Mouse (Mus musculus): Measurements from ENCODE around the gene Fut7. TPM values are rescaled to one million over a fixed set of nuclear protein-coding genes. Genes with fewer than 3 reads are reported as not detected.

The Fut7 gene
- polyA plus RNA-seq, 1 experiment from 2014 or later, result 0.17 TPM

DNA sequence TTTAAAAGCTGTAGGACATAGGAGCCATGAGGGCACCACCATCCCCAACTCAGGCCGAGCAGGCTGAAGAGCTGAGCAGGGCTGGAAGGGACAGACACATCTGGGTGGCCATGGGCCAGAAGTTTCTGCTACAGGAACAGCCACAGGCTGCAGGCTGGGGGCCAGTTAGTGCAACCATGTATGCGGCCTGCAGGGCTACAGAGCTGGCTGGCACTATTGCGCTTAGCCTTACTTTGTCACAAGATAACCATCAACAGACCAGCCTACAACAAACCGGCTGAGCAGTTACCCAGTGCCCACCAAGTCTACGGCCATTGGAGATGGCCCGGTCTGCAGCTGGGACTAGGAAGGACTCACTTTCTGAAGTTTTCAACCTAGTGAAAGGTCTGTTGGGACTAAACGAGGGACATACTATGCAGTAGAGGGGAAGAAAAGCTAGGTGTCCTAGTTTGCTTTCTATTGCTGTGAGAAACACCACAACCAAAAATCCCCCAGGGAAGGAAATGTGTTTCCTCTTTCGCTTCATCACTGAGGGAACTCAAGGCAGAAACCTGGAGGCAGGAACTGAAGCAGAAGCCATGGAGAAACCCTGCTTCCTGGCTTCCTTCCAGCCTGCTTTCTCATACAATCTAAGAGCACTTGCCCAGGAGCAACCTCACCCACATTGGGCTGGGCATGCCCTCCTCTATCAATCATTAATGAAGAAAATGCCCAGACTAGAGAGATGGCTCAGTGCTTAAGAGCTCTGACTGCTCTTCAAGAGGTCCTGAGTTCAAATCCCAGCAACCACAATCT is 28.0 kb downstream of the Fut7 start:
- no peak overlapping the region for H3K4me3 ChIP-seq
- H3K4me1 ChIP-seq, result no peaks in the 10 kb centered on the region
- no peak overlapping the region for H3K27ac ChIP-seq
- WGBS, result 87% methylated on average over 8 of the region's 8 CpGs
- no peak overlapping the region for H3K9ac ChIP-seq
- ATAC-seq (replicated peaks), result no peak
- no peaks in the 10 kb centered on the region for H3K27me3 ChIP-seq (replicated peaks)
- no peak overlapping the region for H3K4me2 ChIP-seq
- H3K9me3 ChIP-seq, result no peaks in the 10 kb centered on the region
- H3K36me3 ChIP-seq (replicated peaks), result peaks cover 22% of the 10 kb centered on the region

DNA sequence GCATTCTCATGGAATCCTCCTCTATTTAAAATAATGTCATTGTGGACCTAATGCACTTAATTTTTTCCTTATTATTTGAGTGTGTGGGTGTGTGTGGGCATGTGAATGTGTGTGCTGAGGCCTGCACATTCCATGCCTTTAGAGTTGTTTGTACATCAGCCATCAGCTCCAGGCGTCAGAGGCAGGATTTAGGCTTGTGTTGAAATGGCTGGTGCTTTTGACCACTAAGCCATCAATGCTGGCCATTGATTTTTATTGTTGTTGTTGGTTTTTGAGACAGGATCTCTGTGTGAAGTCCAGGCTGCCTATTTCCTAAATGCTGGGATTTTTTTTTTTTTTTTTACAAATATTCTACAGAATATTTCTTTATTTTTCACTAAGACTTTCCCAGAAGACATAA is 29.9 kb downstream of the Fut7 start:
- WGBS, result 35% methylated on average over 1 of the region's 1 CpGs
- no peak overlapping the region for H3K27ac ChIP-seq
- no peak for ATAC-seq (replicated peaks)

DNA sequence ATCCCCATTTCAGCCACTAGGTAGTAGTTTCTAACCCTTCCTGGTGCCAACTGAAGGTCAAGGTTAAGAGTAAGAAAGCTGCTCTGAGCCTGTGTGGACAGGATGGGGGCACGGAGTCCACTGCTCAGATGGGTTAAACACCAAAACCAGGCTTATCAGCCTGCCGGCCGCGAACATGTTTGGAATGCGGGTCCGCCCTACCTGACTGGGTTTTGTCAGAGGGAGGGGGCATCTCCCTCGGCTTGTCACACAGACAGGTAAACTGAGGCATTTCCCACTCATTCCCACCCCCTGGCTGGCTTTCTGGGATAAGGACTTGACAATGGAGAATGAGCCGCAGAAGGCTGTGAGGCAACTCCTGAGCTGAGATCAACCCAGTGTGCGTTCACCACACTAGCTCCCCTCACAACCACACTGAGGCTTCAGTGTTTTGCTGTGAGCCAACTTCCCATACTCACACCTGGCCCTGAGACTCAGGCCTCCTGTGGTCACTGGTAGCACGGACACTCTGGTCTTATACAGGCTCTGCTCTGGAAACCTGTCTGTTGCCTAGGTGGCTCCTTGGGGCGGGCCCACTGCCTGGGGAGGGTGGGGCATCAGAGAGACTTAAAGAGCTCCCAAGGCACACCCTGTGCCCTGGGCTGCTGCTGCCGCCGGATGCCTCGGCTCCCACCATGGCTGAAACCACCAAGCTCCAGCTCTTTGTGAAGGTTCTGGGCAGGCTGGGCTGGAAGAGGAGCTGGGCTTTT is 33.3 kb downstream of the Fut7 start, which contains the start of gene Clic3:
Clic3 (plus strand) TSS at position 634 of the 749 bp plus-strand sequence.
- H3K36me3 ChIP-seq (replicated peaks), result peaks cover 6% of the 10 kb centered on the region
- WGBS, result 70% methylated on average over 14 of the region's 14 CpGs
- ATAC-seq (replicated peaks), result no peak
- no peaks in the 10 kb centered on the region for H3K9me3 ChIP-seq
- no peak within 1 kb of the TSS for H3K4me2 ChIP-seq
- no peak within 1 kb of the TSS for H3K27ac ChIP-seq
- H3K4me1 ChIP-seq, result peaks cover 22% of the 10 kb centered on the region
- H3K4me3 ChIP-seq, result no peak within 1 kb of the TSS
- H3K27me3 ChIP-seq (replicated peaks), result no peaks in the 10 kb centered on the region
- H3K9ac ChIP-seq, result no peak within 1 kb of the TSS

More for the DNA sequence above, 29.9 kb downstream of the Fut7 start:
- H3K27me3 ChIP-seq (replicated peaks), result no peaks in the 10 kb centered on the region
- H3K4me2 ChIP-seq, result no peak overlapping the region
- H3K4me1 ChIP-seq, result no peaks in the 10 kb centered on the region
- peaks cover 5% of the 10 kb centered on the region for H3K36me3 ChIP-seq (replicated peaks)
- H3K4me3 ChIP-seq, result no peak overlapping the region
- no peak overlapping the region for H3K9ac ChIP-seq
- H3K9me3 ChIP-seq, result no peaks in the 10 kb centered on the region

DNA sequence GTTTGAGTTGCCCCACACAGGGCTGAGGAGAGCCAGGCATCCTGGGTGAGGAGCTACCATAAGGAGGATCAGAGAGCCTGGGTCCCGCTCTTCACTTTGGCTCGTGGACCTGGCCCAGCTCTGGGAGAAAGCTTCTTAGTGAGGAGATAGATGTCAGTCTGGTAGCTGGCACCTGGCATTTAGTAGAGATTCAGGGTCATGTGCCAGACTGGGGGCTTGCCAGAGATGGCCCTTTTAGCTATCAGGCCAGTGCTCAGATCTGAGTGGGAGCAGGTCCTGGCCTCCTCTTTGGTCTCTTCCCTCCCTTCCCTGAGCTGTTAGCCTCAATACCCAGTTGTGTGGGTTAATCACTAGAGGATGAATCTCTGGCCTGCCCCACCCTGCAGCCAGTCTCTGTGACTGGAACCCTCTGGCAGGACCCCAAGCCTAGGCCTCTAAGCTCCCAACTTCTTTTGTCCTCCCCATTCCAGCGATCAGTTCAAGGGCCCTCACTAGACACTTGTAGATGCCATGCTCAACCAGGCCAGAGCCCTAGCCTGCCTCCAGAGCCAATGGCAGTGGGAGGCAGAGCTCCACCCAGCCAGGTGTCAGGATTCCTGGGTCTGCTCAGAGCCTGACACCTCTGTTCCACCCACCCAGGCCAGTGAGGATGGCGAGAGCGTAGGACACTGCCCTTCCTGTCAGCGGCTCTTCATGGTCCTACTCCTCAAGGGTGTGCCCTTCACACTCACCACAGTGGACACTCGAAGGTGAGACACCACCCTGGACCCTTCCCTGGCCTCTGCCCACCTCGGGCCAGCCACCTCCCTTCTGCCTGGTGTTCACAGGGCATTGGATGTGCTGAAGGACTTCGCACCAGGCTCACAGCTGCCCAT is 34.2 kb downstream of the Fut7 start:
- Histone ChIP-seq H3K4me1 (peaks cover 26% of the 10 kb centered on the region), H3K36me3 (replicated peaks) (peaks cover 6% of the 10 kb centered on the region), H3K9me3 (no peaks in the 10 kb centered on the region), H3K27ac (no peak overlapping the region), H3K27me3 (replicated peaks) (no peaks in the 10 kb centered on the region), H3K4me3 (no peak overlapping the region), H3K4me2 (no peak overlapping the region), H3K9ac (no peak overlapping the region)
- ATAC-seq (replicated peaks), result no peak
- WGBS, result 87% methylated on average over 9 of the region's 9 CpGs

DNA sequence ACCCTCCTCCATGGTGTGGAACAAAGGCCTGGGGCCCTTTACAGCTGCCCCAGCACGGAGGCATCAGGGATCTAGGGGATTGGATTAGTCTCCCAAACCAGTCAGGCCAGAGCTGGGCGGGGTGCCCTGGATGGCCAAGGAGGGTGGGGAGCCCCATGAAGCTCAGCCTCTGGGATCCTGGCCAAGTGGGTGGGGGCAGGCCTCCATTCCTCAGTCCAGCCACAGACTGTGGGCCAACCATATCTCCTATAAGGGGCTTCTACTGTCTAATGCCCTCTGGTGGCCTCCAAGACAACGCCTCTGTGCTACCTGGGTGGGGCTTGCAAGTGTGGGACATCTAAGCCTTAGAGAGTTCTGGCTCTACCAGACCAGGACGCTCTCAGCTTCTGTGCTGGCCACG is 35.8 kb downstream of the Fut7 start:
- 75% methylated on average over 5 of the region's 5 CpGs for WGBS
- H3K4me2 ChIP-seq, result no peak overlapping the region

DNA sequence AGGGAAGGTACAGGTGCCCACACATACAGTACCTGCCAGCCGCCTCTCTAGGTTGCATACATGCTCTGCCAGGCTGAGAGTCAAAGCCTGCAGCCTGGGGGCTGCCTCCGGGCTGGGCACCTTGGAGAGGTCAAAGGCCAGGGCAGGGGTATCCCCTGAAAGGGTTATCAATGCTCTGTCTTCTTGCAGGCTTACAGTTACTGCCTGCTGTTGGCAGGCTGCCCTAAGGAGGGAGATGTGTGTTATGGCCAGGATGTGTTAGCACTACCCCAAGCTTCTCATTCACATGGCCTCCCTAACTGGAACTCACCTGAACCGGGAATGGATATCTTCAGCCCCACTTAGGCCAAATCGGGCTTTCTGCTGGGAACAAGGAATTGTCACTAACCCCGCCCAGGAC is 37.1 kb downstream of the Fut7 start:
- Histone ChIP-seq H3K4me1 (peaks cover 26% of the 10 kb centered on the region), H3K4me3 (peak overlapping the region; percentile 90), H3K9ac (peak overlapping the region; percentile 83), H3K27me3 (replicated peaks) (no peaks in the 10 kb centered on the region), H3K9me3 (no peaks in the 10 kb centered on the region), H3K27ac (peak overlapping the region; percentile 97), H3K4me2 (peak overlapping the region; percentile 89), H3K36me3 (replicated peaks) (peaks cover 6% of the 10 kb centered on the region)
- ATAC-seq (replicated peaks), result peak; percentile 21
- WGBS, result 27% methylated on average over 5 of the region's 5 CpGs

More for the DNA sequence above, 35.8 kb downstream of the Fut7 start:
- no peak overlapping the region for H3K9ac ChIP-seq
- H3K4me1 ChIP-seq, result peaks cover 26% of the 10 kb centered on the region
- H3K36me3 ChIP-seq (replicated peaks), result peaks cover 6% of the 10 kb centered on the region
- no peak overlapping the region for H3K27ac ChIP-seq
- no peak overlapping the region for H3K4me3 ChIP-seq
- no peak for ATAC-seq (replicated peaks)
- H3K27me3 ChIP-seq (replicated peaks), result no peaks in the 10 kb centered on the region
- no peaks in the 10 kb centered on the region for H3K9me3 ChIP-seq

DNA sequence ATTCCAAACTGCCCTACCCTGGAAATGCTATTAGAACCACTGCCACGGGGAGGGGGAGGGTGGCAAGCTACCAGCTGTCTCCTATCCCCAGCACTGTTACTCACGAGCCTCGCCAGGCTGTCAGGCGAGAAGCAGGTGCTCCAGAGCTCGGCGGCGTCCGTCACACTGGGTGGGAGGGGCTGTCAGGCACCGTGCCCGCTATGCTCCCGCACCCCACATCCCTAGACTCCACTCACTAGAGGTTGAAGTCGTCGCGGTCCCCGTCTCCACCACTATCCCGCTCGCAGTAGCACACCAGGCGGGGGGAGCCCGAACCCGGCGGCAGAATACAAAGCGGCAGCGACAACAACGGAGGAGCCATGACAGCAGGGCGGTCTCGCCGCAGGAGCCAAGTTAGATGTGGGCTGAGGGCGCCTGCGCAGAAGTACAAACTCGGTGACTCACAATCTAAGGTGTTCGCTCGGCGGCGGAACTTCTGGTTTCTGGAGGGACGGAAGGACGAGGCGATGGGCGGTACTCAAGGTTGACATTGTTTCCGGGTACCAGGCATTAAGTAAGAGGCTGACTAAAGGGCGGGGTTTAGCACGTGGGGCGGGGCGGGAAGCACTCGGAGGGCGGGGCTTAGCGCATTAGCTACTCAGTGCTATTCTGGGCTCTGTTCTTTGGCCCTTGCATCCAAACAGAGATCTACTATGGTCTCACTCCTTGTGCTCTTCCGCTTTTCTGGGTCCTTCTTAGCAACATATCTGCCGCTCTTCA is 37.7 kb downstream of the Fut7 start, which contains the start of gene Paxx:
Paxx (minus strand) TSS at position 544 of the 759 bp plus-strand sequence.
- Histone ChIP-seq H3K4me2 (peak within 1 kb of the TSS; percentile 89), H3K4me3 (peak within 1 kb of the TSS; percentile 90), H3K27me3 (replicated peaks) (no peaks in the 10 kb centered on the region), H3K4me1 (peaks cover 26% of the 10 kb centered on the region), H3K9me3 (no peaks in the 10 kb centered on the region), H3K36me3 (replicated peaks) (peaks cover 6% of the 10 kb centered on the region), H3K27ac (peak within 1 kb of the TSS; percentile 97), H3K9ac (peak within 1 kb of the TSS; percentile 83)
- ATAC-seq (replicated peaks), result peak; percentile 88
- WGBS, result under 1% methylated on average over 48 of the region's 48 CpGs

DNA sequence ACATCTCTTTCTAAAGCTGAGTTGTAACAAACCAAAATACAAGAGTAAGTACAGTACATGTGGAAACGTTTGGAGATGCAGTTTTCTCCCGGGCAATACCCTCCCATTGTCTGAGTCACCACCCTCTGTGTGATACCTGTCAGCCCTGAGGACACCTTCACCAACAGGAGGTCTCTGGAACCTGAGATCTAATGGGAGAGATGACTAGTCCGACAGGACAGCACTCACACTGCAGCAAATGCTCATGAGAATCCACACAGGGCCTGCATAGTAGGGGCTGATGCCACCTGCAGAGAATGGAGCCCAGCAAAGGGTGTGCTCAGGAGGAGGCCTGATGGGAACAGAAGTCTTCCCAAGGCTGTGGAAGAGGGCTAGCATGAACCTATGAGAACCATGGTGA is 38.3 kb downstream of the Fut7 start:
- H3K4me2 ChIP-seq, result peak overlapping the region; percentile 89
- 25% methylated on average over 3 of the region's 3 CpGs for WGBS
- H3K27me3 ChIP-seq (replicated peaks), result no peaks in the 10 kb centered on the region
- peak overlapping the region; percentile 97 for H3K27ac ChIP-seq
- peaks cover 29% of the 10 kb centered on the region for H3K4me1 ChIP-seq
- peaks cover 6% of the 10 kb centered on the region for H3K36me3 ChIP-seq (replicated peaks)
- peak overlapping the region; percentile 83 for H3K9ac ChIP-seq
- peak overlapping the region; percentile 90 for H3K4me3 ChIP-seq
- H3K9me3 ChIP-seq, result no peaks in the 10 kb centered on the region
- peak; percentile 5 for ATAC-seq (replicated peaks)

DNA sequence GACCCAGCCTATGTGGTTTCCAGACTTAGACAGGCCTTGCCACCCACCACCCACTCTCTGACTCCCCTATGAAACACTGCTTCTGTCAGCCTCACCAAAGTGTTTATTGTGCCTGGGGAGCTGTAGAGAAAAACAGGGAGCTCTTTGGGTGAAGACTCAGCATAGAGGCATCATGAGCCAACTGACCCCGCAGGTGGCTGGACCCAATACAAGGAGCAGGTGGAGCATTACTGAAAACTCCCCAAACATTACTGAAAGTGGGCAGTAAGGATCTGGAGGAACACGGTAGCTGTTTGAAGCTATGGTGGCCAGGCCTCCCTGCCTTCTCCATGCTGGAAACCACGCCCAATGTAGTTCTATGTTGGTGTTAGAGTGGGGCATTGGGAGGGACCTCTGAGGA is 40.6 kb downstream of the Fut7 start:
- 90% methylated on average over 3 of the region's 3 CpGs for WGBS
- H3K27me3 ChIP-seq (replicated peaks), result no peaks in the 10 kb centered on the region
- no peaks in the 10 kb centered on the region for H3K9me3 ChIP-seq
- H3K4me3 ChIP-seq, result no peak overlapping the region
- H3K4me2 ChIP-seq, result no peak overlapping the region
- H3K9ac ChIP-seq, result no peak overlapping the region
- H3K36me3 ChIP-seq (replicated peaks), result no peaks in the 10 kb centered on the region
- no peak overlapping the region for H3K27ac ChIP-seq
- no peak for ATAC-seq (replicated peaks)
- peaks cover 27% of the 10 kb centered on the region for H3K4me1 ChIP-seq

DNA sequence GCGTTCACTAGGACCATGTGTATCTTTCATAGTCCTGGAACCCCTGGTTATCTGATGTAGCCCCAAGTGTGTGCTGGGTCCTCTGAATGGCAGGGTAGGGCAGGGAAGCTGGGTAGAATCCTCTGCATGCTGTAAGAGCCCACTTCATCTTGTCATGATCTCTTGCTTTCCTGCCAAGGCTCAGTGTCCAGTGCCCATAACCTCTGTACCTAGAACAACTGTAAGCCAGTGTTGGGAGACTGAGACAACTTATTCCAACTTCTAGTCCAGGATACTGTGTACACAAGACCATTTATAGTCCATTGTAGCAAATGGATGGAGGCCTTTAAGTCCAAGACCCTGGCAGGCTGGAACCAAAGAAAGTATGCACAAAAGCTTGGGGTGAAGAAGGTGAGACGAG is 42.2 kb downstream of the Fut7 start:
- no peak overlapping the region for H3K4me2 ChIP-seq
- H3K27ac ChIP-seq, result no peak overlapping the region
- no peaks in the 10 kb centered on the region for H3K27me3 ChIP-seq (replicated peaks)
- H3K36me3 ChIP-seq (replicated peaks), result no peaks in the 10 kb centered on the region
- H3K4me3 ChIP-seq, result no peak overlapping the region
- no peak overlapping the region for H3K9ac ChIP-seq
- WGBS, result 92% methylated on average over 2 of the region's 2 CpGs
- no peaks in the 10 kb centered on the region for H3K9me3 ChIP-seq
- no peak for ATAC-seq (replicated peaks)
- peaks cover 11% of the 10 kb centered on the region for H3K4me1 ChIP-seq

DNA sequence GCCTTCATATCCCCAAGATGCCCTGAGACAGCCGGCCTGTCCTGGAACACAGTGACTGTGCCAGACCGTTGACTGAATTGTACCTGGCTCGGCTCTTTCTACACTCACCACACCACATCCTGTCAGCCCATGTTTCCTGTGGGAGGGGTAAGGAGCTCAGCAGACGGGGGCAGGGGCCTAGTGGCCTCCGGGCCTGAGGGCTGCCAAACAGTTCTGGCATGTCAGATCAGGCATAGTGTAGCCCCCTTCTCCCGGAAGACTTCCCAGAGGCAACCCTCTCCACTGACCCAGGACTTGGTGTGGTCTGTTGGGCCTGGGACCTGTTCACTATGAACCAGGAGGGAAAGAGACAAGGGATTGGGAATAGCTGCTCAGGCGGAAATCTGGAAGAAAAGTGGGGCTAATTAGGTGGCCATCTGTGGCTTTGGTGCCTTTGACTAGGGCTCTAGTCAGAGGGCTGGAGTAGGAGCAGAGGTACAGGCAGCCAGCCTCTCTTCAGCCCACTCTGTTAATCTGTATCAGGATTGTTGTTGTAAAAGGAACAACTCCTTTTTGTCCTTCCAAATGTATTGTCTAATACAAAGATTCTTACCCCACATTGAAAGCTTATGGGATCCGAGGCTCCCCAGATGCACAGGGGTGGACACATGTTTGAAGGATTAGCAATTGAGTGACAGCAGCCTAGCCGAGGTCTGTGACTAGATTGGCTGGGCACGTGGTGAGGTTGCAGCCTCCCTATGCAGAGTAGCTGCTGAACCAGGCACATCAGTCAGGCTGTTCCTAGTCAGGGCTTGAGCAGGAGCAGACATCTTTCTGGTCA is 43.0 kb downstream of the Fut7 start:
- no peak overlapping the region for H3K9ac ChIP-seq

More for the DNA sequence above, 43.0 kb downstream of the Fut7 start:
- Histone ChIP-seq H3K27me3 (replicated peaks) (no peaks in the 10 kb centered on the region), H3K9me3 (no peaks in the 10 kb centered on the region), H3K27ac (peak overlapping the region; percentile 19), H3K4me3 (no peak overlapping the region), H3K4me2 (no peak overlapping the region), H3K4me1 (peaks cover 10% of the 10 kb centered on the region), H3K36me3 (replicated peaks) (no peaks in the 10 kb centered on the region)
- 34% methylated on average over 10 of the region's 10 CpGs for WGBS
- ATAC-seq (replicated peaks), result no peak
